Mouse (Mus musculus) frontal cortex, adult (tissue): ENCODE measurements around the gene Tnxb.
A peak's percentile ranks its signal among the peaks of the same experiment; 100 is the strongest.

ENCODE experiments used
- ATAC-seq: cut with Nextera tagmentation; 2 replicates; pipeline ENCODE4 v1.9.2; 2017; ENCODE audit warnings: mild to moderate bottlenecking, moderate library complexity, mixed read lengths; ENCODE audit not compliant: low TSS enrichment

Gene Tnxb

GRCm38 (mm10) chr17:34643379-34643778 is 27.0 kb upstream of the Tnxb start:
- no peak for ATAC-seq

- peak; percentile 39; the same call in 1 of the 2 replicates for ATAC-seq
Observed at GRCm38 (mm10) chr17:34643944-34644343, 26.4 kb upstream of the Tnxb start.

GRCm38 (mm10) chr17:34644608-34645007 is 25.7 kb upstream of the Tnxb start, which contains the start of gene Fkbpl:
Gene Fkbpl, plus strand, starts transcription at chr17:34644764.
- ATAC-seq = peak; percentile 84

GRCm38 (mm10) chr17:34645256-34645829 is 25.0 kb upstream of the Tnxb start:
- ATAC-seq = no peak

GRCm38 (mm10) chr17:34645831-34646511 is 24.4 kb upstream of the Tnxb start:
- ATAC-seq = no peak

- peak; percentile 83 for ATAC-seq
Observed at GRCm38 (mm10) chr17:34646906-34647787, 23.2 kb upstream of the Tnxb start, which contains the start of gene Atf6b. Gene Atf6b, plus strand, starts transcription at chr17:34647146.

- no peak for ATAC-seq
Observed at GRCm38 (mm10) chr17:34648141-34648890, 22.0 kb upstream of the Tnxb start.

- ATAC-seq = no peak
Observed at GRCm38 (mm10) chr17:34649106-34649864, 21.1 kb upstream of the Tnxb start.

- no peak for ATAC-seq
Observed at GRCm38 (mm10) chr17:34650781-34651180, 19.6 kb upstream of the Tnxb start.

- ATAC-seq = no peak
Observed at GRCm38 (mm10) chr17:34651507-34652221, 18.7 kb upstream of the Tnxb start.

- no peak for ATAC-seq
Observed at GRCm38 (mm10) chr17:34652546-34652945, 17.8 kb upstream of the Tnxb start.

GRCm38 (mm10) chr17:34652985-34653384 is 17.4 kb upstream of the Tnxb start:
- no peak for ATAC-seq

GRCm38 (mm10) chr17:34653746-34654285 is 16.5 kb upstream of the Tnxb start:
- no peak for ATAC-seq

- ATAC-seq = no peak
Observed at GRCm38 (mm10) chr17:34654392-34654791, 15.9 kb upstream of the Tnxb start.

- no peak for ATAC-seq
Observed at GRCm38 (mm10) chr17:34655160-34655559, 15.2 kb upstream of the Tnxb start.

GRCm38 (mm10) chr17:34655581-34655991 is 14.7 kb upstream of the Tnxb start:
- ATAC-seq = peak; percentile 26; the same call in 1 of the 2 replicates

GRCm38 (mm10) chr17:34656666-34657065 is 13.7 kb upstream of the Tnxb start:
- ATAC-seq = no peak

GRCm38 (mm10) chr17:34657271-34657670 is 13.1 kb upstream of the Tnxb start:
- ATAC-seq = no peak

- no peak for ATAC-seq
Observed at GRCm38 (mm10) chr17:34658145-34658544, 12.2 kb upstream of the Tnxb start.

- no peak for ATAC-seq
Observed at GRCm38 (mm10) chr17:34658591-34658990, 11.7 kb upstream of the Tnxb start.
